Mouse (Mus musculus) C2C12 (cell line): ENCODE results near the gene Gba2. TPM values are rescaled to one million over a fixed set of nuclear protein-coding genes. Genes with fewer than 3 reads are reported as not detected.

Experiments used
- H3K27me3 ChIP-seq: one replicate; pipeline ENCODE4 v1.6.1; 2011; ENCODE audit not compliant: control insufficient read depth, insufficient read depth, insufficient read length
- H3K36me3 ChIP-seq: one replicate; pipeline ENCODE4 v1.6.1; 2011; ENCODE audit not compliant: control insufficient read depth, insufficient read depth
- H3K4me3 ChIP-seq: one replicate; pipeline ENCODE4 v1.5.1; 2011; ENCODE audit warnings: mild to moderate bottlenecking, control low read depth; ENCODE audit not compliant: poor library complexity, insufficient read depth, severe bottlenecking
- H3K79me2 ChIP-seq: one replicate; pipeline ENCODE4 v1.6.1; 2011; ENCODE audit not compliant: control insufficient read depth, insufficient read depth
- H3K79me3 ChIP-seq: one replicate; pipeline ENCODE4 v1.6.1; 2011; ENCODE audit warnings: low read depth, control low read depth
- H3ac ChIP-seq: one replicate; pipeline ENCODE3; 2011; ENCODE audit warnings: low read depth; ENCODE audit not compliant: control insufficient read depth, insufficient read length
- CEBPB ChIP-seq: IDR thresholded peaks from one replicate; pipeline ENCODE4 v1.6.1; 2011; ENCODE audit warnings: low read depth, mild to moderate bottlenecking, control low read depth, moderate library complexity
- CTCF ChIP-seq: IDR thresholded peaks from one replicate; pipeline ENCODE4 v1.5.1; 2011; ENCODE audit not compliant: control insufficient read depth, insufficient read depth, insufficient read length
- FOSL1 ChIP-seq: IDR thresholded peaks from one replicate; pipeline ENCODE4 v1.8.0; 2011; ENCODE audit warnings: mild to moderate bottlenecking, low read length; ENCODE audit not compliant: poor library complexity, insufficient read depth, severe bottlenecking
- MAX ChIP-seq: IDR thresholded peaks from one replicate; pipeline ENCODE4 v1.6.1; 2011; ENCODE audit warnings: mild to moderate bottlenecking, control low read depth
- MYOD1 ChIP-seq: IDR thresholded peaks from one replicate; pipeline ENCODE4 v1.6.1; 2011; ENCODE audit warnings: low read depth; ENCODE audit not compliant: control insufficient read depth, insufficient read length
- MYOG ChIP-seq: IDR thresholded peaks from one replicate; pipeline ENCODE4 v1.6.1; 2011; ENCODE audit not compliant: control insufficient read depth, insufficient read length; ENCODE audit errors: extremely low read depth
- USF1 ChIP-seq: IDR thresholded peaks from one replicate; pipeline ENCODE4 v1.6.1; 2011; ENCODE audit warnings: low read depth, mild to moderate bottlenecking, control low read depth, moderate library complexity
- polyA plus RNA-seq: library from polyadenylated mRNA; unstranded; fragments of >200 nt; fragmentation: generic; extraction: Trizol; gene quantifications from one replicate; pipeline ENCODE4 v1.2.1, GENCODE M21; 2012; ENCODE audit warnings: missing spikeins

Gene Gba2
- polyA plus RNA-seq, 1 experiment: 6.0 TPM

DNA sequence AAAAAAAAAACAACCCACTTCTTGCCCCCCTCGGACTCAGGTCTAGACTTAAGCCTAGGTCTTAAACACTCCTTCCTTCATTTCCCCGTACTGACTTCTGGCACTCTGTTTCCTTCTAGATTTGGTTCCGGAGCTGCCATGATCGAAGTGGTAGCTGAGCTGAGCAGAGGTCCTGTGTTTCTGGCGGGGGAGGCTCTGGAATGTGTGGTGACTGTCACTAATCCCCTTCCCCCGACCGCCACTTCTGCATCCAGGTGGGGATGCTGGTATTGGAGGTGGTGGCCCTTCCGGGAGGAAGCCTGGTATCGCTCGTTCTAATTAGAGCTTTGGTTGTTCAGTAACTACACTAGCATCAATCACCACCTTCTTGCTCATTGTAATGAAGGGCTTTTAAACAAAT is 583 bp upstream of the Gba2 start:
- Histone ChIP-seq H3K4me3 (peak overlapping the region; percentile 75), H3K79me2 (peaks cover 33% of the 10 kb centered on the region), H3K36me3 (peaks cover 32% of the 10 kb centered on the region), H3ac (peak overlapping the region; percentile 99), H3K79me3 (peaks cover 3% of the 10 kb centered on the region), H3K27me3 (no peaks in the 10 kb centered on the region)
- TF ChIP-seq MYOD1 (no peak), MAX (no peak), FOSL1 (no peak), MYOG (no peak), CTCF (no peak), USF1 (no peak), CEBPB (no peak)

DNA sequence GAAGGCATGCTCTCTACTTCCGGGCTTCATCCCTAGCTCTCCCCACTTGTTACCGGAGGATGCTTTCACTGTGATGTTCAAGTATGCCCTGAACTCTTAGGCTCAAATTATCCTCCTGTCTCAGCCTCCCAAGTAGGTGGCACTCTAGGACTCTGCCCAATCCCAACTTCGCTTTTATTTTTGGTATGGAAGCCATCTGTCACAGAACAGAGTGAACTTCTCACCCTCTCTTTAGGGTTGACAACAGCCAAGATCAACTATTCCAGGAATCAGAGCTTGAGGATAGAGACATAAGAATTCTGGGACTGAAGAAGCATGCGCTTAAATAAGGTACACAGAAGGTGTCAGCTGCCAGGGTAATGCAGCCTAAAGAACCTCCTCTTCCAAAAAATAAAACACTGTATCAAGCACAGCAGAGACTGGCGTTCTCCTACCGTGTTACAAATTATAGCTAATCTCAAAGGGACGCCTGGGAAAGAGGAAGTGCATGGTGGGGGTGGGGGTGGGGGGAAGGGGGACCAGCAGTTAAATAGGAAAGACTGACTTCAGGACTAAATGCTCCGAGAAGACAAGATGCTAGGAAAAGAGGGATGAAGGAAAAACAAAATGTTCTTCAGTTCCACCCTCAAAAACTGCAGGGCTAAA is 1.3 kb downstream of the Gba2 start:
- no peaks in the 10 kb centered on the region for H3K27me3 ChIP-seq
- peak overlapping the region; percentile 75 for H3K4me3 ChIP-seq
- H3K79me3 ChIP-seq: peaks cover 3% of the 10 kb centered on the region
- H3K36me3 ChIP-seq: peaks cover 23% of the 10 kb centered on the region
- H3K79me2 ChIP-seq: peaks cover 33% of the 10 kb centered on the region
- TF ChIP-seq MYOD1 (no peak), USF1 (no peak), FOSL1 (no peak), CEBPB (no peak), MYOG (no peak), CTCF (no peak), MAX (no peak)
- peak overlapping the region; percentile 99 for H3ac ChIP-seq

DNA sequence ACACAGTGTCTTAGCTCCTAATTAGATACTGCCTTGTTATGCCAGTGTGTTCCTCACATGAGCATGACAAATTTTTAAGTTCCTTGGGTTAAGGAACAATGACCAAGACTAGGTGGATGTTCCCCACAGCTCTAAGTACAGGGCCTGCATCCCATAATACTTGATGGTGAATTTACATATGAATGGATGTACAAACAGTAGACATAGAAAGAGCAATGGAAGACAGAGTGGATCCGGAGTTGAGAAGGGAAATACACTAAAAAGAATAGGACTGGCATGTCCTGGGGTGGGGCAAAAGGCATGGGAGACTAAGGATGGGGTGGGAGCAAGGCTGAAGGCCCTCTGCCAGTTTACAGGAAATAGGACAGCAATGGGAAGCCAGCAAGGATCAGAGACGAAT is 3.3 kb downstream of the Gba2 start:
- Histone ChIP-seq H3K79me3 (peaks cover 3% of the 10 kb centered on the region), H3K36me3 (peaks cover 12% of the 10 kb centered on the region), H3ac (no peak overlapping the region), H3K4me3 (no peak overlapping the region), H3K27me3 (no peaks in the 10 kb centered on the region), H3K79me2 (peaks cover 33% of the 10 kb centered on the region)
- TF ChIP-seq MYOD1 (no peak), MAX (no peak), MYOG (no peak), USF1 (no peak), FOSL1 (no peak), CTCF (no peak), CEBPB (no peak)

DNA sequence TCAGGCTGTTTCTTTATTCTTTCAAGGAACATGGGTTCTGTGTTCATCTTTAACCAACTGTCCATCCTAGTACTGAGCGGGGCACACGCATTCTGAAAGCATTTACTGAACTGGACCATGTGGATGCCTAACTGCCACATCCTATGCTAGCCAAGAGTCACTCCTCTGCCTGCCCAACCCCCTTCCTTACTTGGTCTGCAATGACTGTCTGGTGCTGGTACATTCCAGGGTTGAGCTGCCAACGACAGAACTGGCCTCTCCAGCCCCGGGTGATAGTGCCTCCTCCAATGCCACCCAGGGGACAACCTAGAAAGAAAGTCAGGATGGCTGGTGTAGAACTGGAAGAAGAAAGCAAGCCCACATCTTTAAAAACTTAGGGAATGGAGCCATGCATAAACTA is 5.1 kb downstream of the Gba2 start:
- H3K4me3 ChIP-seq: no peak overlapping the region
- peaks cover 26% of the 10 kb centered on the region for H3K36me3 ChIP-seq
- H3ac ChIP-seq: no peak overlapping the region
- no peaks in the 10 kb centered on the region for H3K79me3 ChIP-seq
- no peaks in the 10 kb centered on the region for H3K27me3 ChIP-seq
- peaks cover 21% of the 10 kb centered on the region for H3K79me2 ChIP-seq
- no peak for TF ChIP-seq MYOG
- TF ChIP-seq MAX: no peak
- no peak for TF ChIP-seq CTCF
- TF ChIP-seq CEBPB: no peak
- TF ChIP-seq USF1: no peak
- no peak for TF ChIP-seq FOSL1
- TF ChIP-seq MYOD1: no peak

DNA sequence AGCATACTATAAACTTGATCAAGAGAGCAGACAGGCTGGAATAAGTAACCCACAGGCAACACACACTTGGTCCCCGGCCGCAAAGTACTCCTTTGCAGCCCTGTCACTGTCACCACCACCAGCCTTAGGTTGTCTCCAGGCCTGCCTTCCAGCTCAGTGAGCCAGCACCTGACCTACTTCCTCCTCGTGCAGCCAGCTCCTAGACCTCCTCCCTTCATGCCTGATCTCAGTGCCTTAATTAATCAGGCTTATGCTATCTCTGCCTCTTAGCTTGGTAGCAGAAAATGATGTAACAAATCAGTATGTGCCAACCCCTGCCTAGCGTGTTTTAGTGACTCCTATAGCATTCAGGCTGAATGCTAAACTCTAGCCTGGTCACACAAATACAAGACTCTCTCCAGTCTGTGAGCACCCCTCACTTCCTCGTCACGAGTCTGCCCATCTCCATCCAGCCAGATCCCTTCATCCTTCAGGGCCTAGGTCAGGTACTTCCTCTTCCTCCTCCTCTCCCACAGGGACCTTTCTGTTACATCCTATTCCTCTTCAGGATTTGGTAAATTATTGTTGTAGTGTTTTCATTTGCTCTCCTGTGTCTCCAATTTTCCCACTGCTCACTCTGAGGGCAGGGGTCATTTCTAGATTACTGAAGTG is 7.2 kb downstream of the Gba2 start:
- H3K4me3 ChIP-seq: no peak overlapping the region
- peaks cover 46% of the 10 kb centered on the region for H3K36me3 ChIP-seq

More for the DNA sequence above, 7.2 kb downstream of the Gba2 start:
- H3K79me2 ChIP-seq: peaks cover 3% of the 10 kb centered on the region
- peak overlapping the region; percentile 23 for H3ac ChIP-seq
- TF ChIP-seq CTCF (no peak), USF1 (no peak), MYOD1 (no peak), CEBPB (no peak), MAX (no peak), FOSL1 (no peak), MYOG (no peak)
- H3K27me3 ChIP-seq: no peaks in the 10 kb centered on the region
- H3K79me3 ChIP-seq: no peaks in the 10 kb centered on the region
